Mouse (Mus musculus) forebrain, embryonic 10.5 days (tissue): ENCODE results near the gene Cdh13. TPM values are rescaled to one million over a fixed set of nuclear protein-coding genes. Genes with fewer than 3 reads are reported as not detected.

Experiments used
- DNase-seq: peaks from one replicate; pipeline ENCODE4 v3.0.0-alpha.2; 2017; ENCODE audit warnings: low spot score; ENCODE audit errors: extremely low spot score
- H3K27ac ChIP-seq: fragments of 300-500 bp; sonication (generic); 2 replicates; pipeline ENCODE4 v1.5.1; 2016; ENCODE audit warnings: mild to moderate bottlenecking
- H3K27me3 ChIP-seq: fragments of 300-500 bp; sonication (generic); 2 replicates; pipeline ENCODE4 v1.6.1; 2016; ENCODE audit warnings: mild to moderate bottlenecking; ENCODE audit not compliant: poor library complexity, severe bottlenecking
- H3K36me3 ChIP-seq: fragments of 300-500 bp; sonication (generic); replicated peaks from 2 replicates; pipeline ENCODE4 v1.6.1; 2016; ENCODE audit warnings: mild to moderate bottlenecking, moderate library complexity
- H3K4me1 ChIP-seq: fragments of 300-500 bp; sonication (generic); 2 replicates; pipeline ENCODE4 v1.6.1; 2016
- H3K4me3 ChIP-seq: fragments of 300-500 bp; sonication (generic); 2 replicates; pipeline ENCODE4 v1.5.1; 2016; ENCODE audit warnings: mild to moderate bottlenecking, moderate library complexity
- H3K9me3 ChIP-seq: fragments of 300-500 bp; sonication (generic); 2 replicates; pipeline ENCODE4 v1.6.1; 2016; ENCODE audit warnings: mild to moderate bottlenecking, moderate library complexity
- WGBS: fragments of 180-500 bp; shearing (Covaris S2); methylation state at CpG from one replicate; pipeline ENCODE4 v1.1.7; 2016; 5-methylcytosine and 5-hydroxymethylcytosine counted together
- polyA plus RNA-seq: library from polyadenylated mRNA; unstranded; fragments of >200 nt; fragmentation: Nextera tagmentation; extraction: Ambion mirVana; gene quantifications from 2 replicates; pipeline ENCODE4 v1.2.1, GENCODE M21; 2016

Gene Cdh13
- polyA plus RNA-seq, 1 experiment from 2014 or later, result 3.3 TPM

- H3K4me1 ChIP-seq, result peaks cover 14% of the 10 kb centered on the region
- H3K27me3 ChIP-seq, result no peaks in the 10 kb centered on the region
- no peak for DNase-seq
- H3K9me3 ChIP-seq, result no peaks in the 10 kb centered on the region
- WGBS, result 80% methylated on average over 4 of the region's 4 CpGs
- H3K36me3 ChIP-seq, result no peaks in the 10 kb centered on the region
- no peak overlapping the region for H3K4me3 ChIP-seq
- no peak overlapping the region for H3K27ac ChIP-seq
These were observed 366.4 kb downstream of the Cdh13 start for GRCm38 (mm10) chr8:118649981-118650380.

GRCm38 (mm10) chr8:118662001-118662829 is 378.7 kb downstream of the Cdh13 start:
- no peaks in the 10 kb centered on the region for H3K36me3 ChIP-seq
- H3K27me3 ChIP-seq, result no peaks in the 10 kb centered on the region
- H3K4me3 ChIP-seq, result no peak overlapping the region
- H3K9me3 ChIP-seq, result peaks cover 2% of the 10 kb centered on the region; the same call in 1 of the 2 replicates
- 90% methylated on average over 8 of the region's 8 CpGs for WGBS
- no peak for DNase-seq
- no peaks in the 10 kb centered on the region for H3K4me1 ChIP-seq
- no peak overlapping the region for H3K27ac ChIP-seq

- Histone ChIP-seq H3K4me1 (peaks cover 4% of the 10 kb centered on the region; the same call in 1 of the 2 replicates), H3K9me3 (peaks cover 2% of the 10 kb centered on the region; the same call in 1 of the 2 replicates), H3K36me3 (no peaks in the 10 kb centered on the region), H3K4me3 (no peak overlapping the region), H3K27me3 (no peaks in the 10 kb centered on the region), H3K27ac (no peak overlapping the region)
- 91% methylated on average over 5 of the region's 5 CpGs for WGBS
- DNase-seq, result no peak
These were observed 381.5 kb downstream of the Cdh13 start for GRCm38 (mm10) chr8:118665081-118665480.

GRCm38 (mm10) chr8:118667736-118668135 is 384.2 kb downstream of the Cdh13 start:
- no peak for DNase-seq
- peaks cover 4% of the 10 kb centered on the region; the same call in 1 of the 2 replicates for H3K4me1 ChIP-seq
- H3K27me3 ChIP-seq, result no peaks in the 10 kb centered on the region
- no peak overlapping the region for H3K4me3 ChIP-seq
- WGBS, result 92% methylated on average over 4 of the region's 4 CpGs
- H3K9me3 ChIP-seq, result peaks cover 2% of the 10 kb centered on the region; the same call in 1 of the 2 replicates
- H3K36me3 ChIP-seq, result no peaks in the 10 kb centered on the region
- no peak overlapping the region for H3K27ac ChIP-seq

GRCm38 (mm10) chr8:118676233-118676632 is 392.7 kb downstream of the Cdh13 start:
- DNase-seq, result no peak
- no peaks in the 10 kb centered on the region for H3K36me3 ChIP-seq
- no peak overlapping the region for H3K27ac ChIP-seq
- H3K4me1 ChIP-seq, result no peaks in the 10 kb centered on the region
- H3K4me3 ChIP-seq, result no peak overlapping the region
- 91% methylated on average over 6 of the region's 6 CpGs for WGBS
- no peaks in the 10 kb centered on the region for H3K9me3 ChIP-seq
- no peaks in the 10 kb centered on the region for H3K27me3 ChIP-seq

GRCm38 (mm10) chr8:118679347-118679746 is 395.8 kb downstream of the Cdh13 start:
- WGBS, result 85% methylated on average over 9 of the region's 9 CpGs
- Histone ChIP-seq H3K36me3 (no peaks in the 10 kb centered on the region), H3K27ac (no peak overlapping the region), H3K4me1 (0 out of 2 replicates have a peak, but pooled peaks cover 7% of the 10 kb centered on the region), H3K27me3 (no peaks in the 10 kb centered on the region), H3K9me3 (no peaks in the 10 kb centered on the region), H3K4me3 (no peak overlapping the region)
- DNase-seq, result no peak

GRCm38 (mm10) chr8:118683386-118683785 is 399.9 kb downstream of the Cdh13 start:
- Histone ChIP-seq H3K9me3 (no peaks in the 10 kb centered on the region), H3K36me3 (no peaks in the 10 kb centered on the region), H3K4me3 (no peak overlapping the region), H3K4me1 (0 out of 2 replicates have a peak, but pooled peaks cover 7% of the 10 kb centered on the region), H3K27me3 (no peaks in the 10 kb centered on the region), H3K27ac (no peak overlapping the region)
- no peak for DNase-seq
- 65% methylated on average over 3 of the region's 3 CpGs for WGBS

GRCm38 (mm10) chr8:118685863-118686262 is 402.3 kb downstream of the Cdh13 start:
- no peak for DNase-seq
- H3K27ac ChIP-seq, result no peak overlapping the region
- WGBS, result 84% methylated on average over 1 of the region's 1 CpGs
- no peaks in the 10 kb centered on the region for H3K36me3 ChIP-seq
- H3K9me3 ChIP-seq, result no peaks in the 10 kb centered on the region
- H3K27me3 ChIP-seq, result no peaks in the 10 kb centered on the region
- H3K4me1 ChIP-seq, result peaks cover 13% of the 10 kb centered on the region; the same call in 1 of the 2 replicates
- H3K4me3 ChIP-seq, result no peak overlapping the region

- Histone ChIP-seq H3K4me1 (peaks cover 5% of the 10 kb centered on the region; the same call in 1 of the 2 replicates), H3K9me3 (no peaks in the 10 kb centered on the region), H3K27ac (no peak overlapping the region), H3K4me3 (no peak overlapping the region), H3K36me3 (no peaks in the 10 kb centered on the region), H3K27me3 (no peaks in the 10 kb centered on the region)
- WGBS, result 82% methylated on average over 1 of the region's 1 CpGs
- DNase-seq, result no peak
These were observed 406.3 kb downstream of the Cdh13 start for GRCm38 (mm10) chr8:118689849-118690248.

- H3K4me3 ChIP-seq, result no peak overlapping the region
- no peak for DNase-seq
- WGBS, result 92% methylated on average over 22 of the region's 22 CpGs
These were observed 417.9 kb downstream of the Cdh13 start for GRCm38 (mm10) chr8:118701312-118701880.

GRCm38 (mm10) chr8:118709366-118709765 is 425.8 kb downstream of the Cdh13 start:
- Histone ChIP-seq H3K27me3 (no peaks in the 10 kb centered on the region), H3K36me3 (no peaks in the 10 kb centered on the region), H3K4me1 (no peaks in the 10 kb centered on the region), H3K9me3 (no peaks in the 10 kb centered on the region), H3K4me3 (no peak overlapping the region), H3K27ac (no peak overlapping the region)
- DNase-seq, result no peak
- 90% methylated on average over 3 of the region's 3 CpGs for WGBS

More at GRCm38 (mm10) chr8:118701312-118701880, 417.9 kb downstream of the Cdh13 start:
- no peak overlapping the region for H3K27ac ChIP-seq
- H3K4me1 ChIP-seq, result no peaks in the 10 kb centered on the region
- H3K9me3 ChIP-seq, result peaks cover 7% of the 10 kb centered on the region
- H3K36me3 ChIP-seq, result no peaks in the 10 kb centered on the region
- H3K27me3 ChIP-seq, result no peaks in the 10 kb centered on the region

- H3K36me3 ChIP-seq, result no peaks in the 10 kb centered on the region
- H3K4me3 ChIP-seq, result no peak overlapping the region
- no peaks in the 10 kb centered on the region for H3K4me1 ChIP-seq
- no peaks in the 10 kb centered on the region for H3K27me3 ChIP-seq
- H3K9me3 ChIP-seq, result no peaks in the 10 kb centered on the region
- DNase-seq, result no peak
- H3K27ac ChIP-seq, result no peak overlapping the region
- 98% methylated on average over 3 of the region's 3 CpGs for WGBS
These were observed 428.1 kb downstream of the Cdh13 start for GRCm38 (mm10) chr8:118711631-118712030.

- DNase-seq, result peak; percentile 15
- H3K4me3 ChIP-seq, result no peak overlapping the region
- no peaks in the 10 kb centered on the region for H3K27me3 ChIP-seq
- no peaks in the 10 kb centered on the region for H3K36me3 ChIP-seq
- H3K9me3 ChIP-seq, result no peaks in the 10 kb centered on the region
- 84% methylated on average over 11 of the region's 11 CpGs for WGBS
- H3K4me1 ChIP-seq, result no peaks in the 10 kb centered on the region
- H3K27ac ChIP-seq, result no peak overlapping the region
These were observed 429.6 kb downstream of the Cdh13 start for GRCm38 (mm10) chr8:118713111-118713510.
